Mouse (Mus musculus) kidney, embryonic 16.5 days (tissue): Measurements from ENCODE around the gene Cdc42bpg. TPM values are rescaled to one million over a fixed set of nuclear protein-coding genes. Genes with fewer than 3 reads are reported as not detected.

Experiments
- ATAC-seq: fragments of 200-750 bp; cut with Nextera tagmentation; 2 replicates; pipeline ENCODE4 v1.8.0; 2017; ENCODE audit warnings: moderate TSS enrichment; ENCODE audit not compliant: low FRiP score, low TSS enrichment
- H3K27ac ChIP-seq: fragments of 300-500 bp; sonication (generic); 2 replicates; pipeline ENCODE4 v1.5.1; 2014; ENCODE audit warnings: low read length
- H3K27me3 ChIP-seq: fragments of 300-500 bp; sonication (generic); 2 replicates; pipeline ENCODE4 v1.6.1; 2014; ENCODE audit warnings: low read length, control low read depth, mixed read lengths; ENCODE audit not compliant: insufficient read depth
- H3K36me3 ChIP-seq: fragments of 300-500 bp; sonication (generic); 2 replicates; pipeline ENCODE4 v1.6.1; 2014; ENCODE audit warnings: low read length, control low read depth, mixed read lengths; ENCODE audit not compliant: insufficient read depth
- H3K4me1 ChIP-seq: fragments of 300-500 bp; sonication (generic); 2 replicates; pipeline ENCODE4 v1.6.1; 2014; ENCODE audit warnings: low read length, control low read depth, mixed read lengths; ENCODE audit not compliant: insufficient read depth
- H3K4me2 ChIP-seq: fragments of 300-500 bp; sonication (generic); replicated peaks from 2 replicates; pipeline ENCODE4 v1.6.1; 2014; ENCODE audit warnings: low read depth, low read length
- H3K4me3 ChIP-seq: fragments of 300-500 bp; sonication (generic); 2 replicates; pipeline ENCODE4 v1.5.1; 2014; ENCODE audit warnings: mild to moderate bottlenecking, low read length
- H3K9ac ChIP-seq: fragments of 300-500 bp; sonication (generic); replicated peaks from 2 replicates; pipeline ENCODE4 v1.6.1; 2014; ENCODE audit warnings: low read length
- H3K9me3 ChIP-seq: fragments of 300-500 bp; sonication (generic); 2 replicates; pipeline ENCODE4 v1.6.1; 2016; ENCODE audit warnings: low read length, control low read depth
- WGBS: fragments of 180-500 bp; shearing (Covaris S2); extraction: QIAGEN DNeasy Blood & Tissue Kit; methylation state at CpG from one replicate; pipeline ENCODE4 v1.1.7; 2014; 5-methylcytosine and 5-hydroxymethylcytosine counted together
- polyA plus RNA-seq: library from polyadenylated mRNA; unstranded; fragments of >200 nt; fragmentation: Nextera tagmentation; extraction: Ambion mirVana; gene quantifications from 2 replicates; pipeline ENCODE4 v1.2.1, GENCODE M21; 2015

Gene Cdc42bpg
- polyA plus RNA-seq, 1 experiment from 2014 or later = 1.5 TPM

- no peak overlapping the region for H3K4me3 ChIP-seq
- H3K4me1 ChIP-seq = peaks cover 31% of the 10 kb centered on the region
- no peaks in the 10 kb centered on the region for H3K27me3 ChIP-seq
- no peak for ATAC-seq
- no peaks in the 10 kb centered on the region for H3K9me3 ChIP-seq
- H3K9ac ChIP-seq = no peak overlapping the region
- H3K36me3 ChIP-seq = no peaks in the 10 kb centered on the region
- 83% methylated on average over 13 of the region's 13 CpGs for WGBS
- H3K4me2 ChIP-seq = no peak overlapping the region
- no peak overlapping the region for H3K27ac ChIP-seq
These were observed 32.2 kb upstream of the Cdc42bpg start for GRCm38 (mm10) chr19:6273998-6274608.

GRCm38 (mm10) chr19:6275740-6276389 lies 30.4 kb upstream of the Cdc42bpg start:
- 6% methylated on average over 15 of the region's 15 CpGs for WGBS

GRCm38 (mm10) chr19:6276426-6277421 lies 29.5 kb upstream of the Cdc42bpg start, which contains the start of gene Ehd1:
TSS of gene Ehd1 (plus strand) at chr19:6276725.
- ATAC-seq = peak; percentile 94
- Histone ChIP-seq H3K4me3 (peak within 1 kb of the TSS; percentile 83), H3K9ac (peak within 1 kb of the TSS; percentile 83), H3K4me1 (peaks cover 48% of the 10 kb centered on the region), H3K9me3 (no peaks in the 10 kb centered on the region), H3K4me2 (peak within 1 kb of the TSS; percentile 97), H3K36me3 (peaks cover 6% of the 10 kb centered on the region), H3K27ac (peak within 1 kb of the TSS; percentile 89), H3K27me3 (no peaks in the 10 kb centered on the region)
- WGBS = under 1% methylated on average over 103 of the region's 106 CpGs

More at GRCm38 (mm10) chr19:6275740-6276389, 30.4 kb upstream of the Cdc42bpg start:
- peak overlapping the region; percentile 89 for H3K27ac ChIP-seq
- ATAC-seq = no peak
- H3K9me3 ChIP-seq = no peaks in the 10 kb centered on the region
- peaks cover 44% of the 10 kb centered on the region for H3K4me1 ChIP-seq
- H3K9ac ChIP-seq = peak overlapping the region; percentile 78
- H3K36me3 ChIP-seq = no peaks in the 10 kb centered on the region
- peak overlapping the region; percentile 83 for H3K4me3 ChIP-seq
- peak overlapping the region; percentile 97 for H3K4me2 ChIP-seq
- no peaks in the 10 kb centered on the region for H3K27me3 ChIP-seq

GRCm38 (mm10) chr19:6277661-6278438 lies 28.4 kb upstream of the Cdc42bpg start:
- WGBS = 3% methylated on average over 10 of the region's 10 CpGs
- H3K4me2 ChIP-seq = peak overlapping the region; percentile 97
- H3K4me1 ChIP-seq = peaks cover 45% of the 10 kb centered on the region
- peak overlapping the region; percentile 83 for H3K9ac ChIP-seq
- ATAC-seq = peak; percentile 55
- H3K9me3 ChIP-seq = no peaks in the 10 kb centered on the region
- H3K4me3 ChIP-seq = peak overlapping the region; percentile 83
- no peaks in the 10 kb centered on the region for H3K27me3 ChIP-seq
- H3K27ac ChIP-seq = peak overlapping the region; percentile 85
- H3K36me3 ChIP-seq = peaks cover 17% of the 10 kb centered on the region

GRCm38 (mm10) chr19:6278439-6279073 lies 27.7 kb upstream of the Cdc42bpg start:
- Histone ChIP-seq H3K27me3 (no peaks in the 10 kb centered on the region), H3K36me3 (peaks cover 19% of the 10 kb centered on the region), H3K4me2 (peak overlapping the region; percentile 97), H3K27ac (peak overlapping the region; percentile 85), H3K9ac (peak overlapping the region; percentile 83), H3K4me1 (peaks cover 45% of the 10 kb centered on the region), H3K4me3 (peak overlapping the region; percentile 83), H3K9me3 (no peaks in the 10 kb centered on the region)
- no peak for ATAC-seq
- 17% methylated on average over 6 of the region's 6 CpGs for WGBS

- WGBS = 82% methylated on average over 6 of the region's 6 CpGs
- peak overlapping the region; percentile 83 for H3K4me3 ChIP-seq
- H3K9ac ChIP-seq = peak overlapping the region; percentile 83
- H3K27ac ChIP-seq = peak overlapping the region; percentile 85; the same call in 1 of the 2 replicates
- no peaks in the 10 kb centered on the region for H3K9me3 ChIP-seq
- peaks cover 27% of the 10 kb centered on the region for H3K36me3 ChIP-seq
- peaks cover 39% of the 10 kb centered on the region for H3K4me1 ChIP-seq
- H3K4me2 ChIP-seq = peak overlapping the region; percentile 97
- H3K27me3 ChIP-seq = no peaks in the 10 kb centered on the region
- no peak for ATAC-seq
These were observed 26.6 kb upstream of the Cdc42bpg start for GRCm38 (mm10) chr19:6279481-6280144.

- Histone ChIP-seq H3K4me2 (no peak overlapping the region), H3K36me3 (peaks cover 33% of the 10 kb centered on the region), H3K4me3 (no peak overlapping the region), H3K9me3 (no peaks in the 10 kb centered on the region), H3K4me1 (peaks cover 36% of the 10 kb centered on the region), H3K27ac (no peak overlapping the region), H3K27me3 (no peaks in the 10 kb centered on the region), H3K9ac (no peak overlapping the region)
- WGBS = 74% methylated on average over 7 of the region's 7 CpGs
- ATAC-seq = no peak
These were observed 25.7 kb upstream of the Cdc42bpg start for GRCm38 (mm10) chr19:6280554-6280953.

- no peak overlapping the region for H3K9ac ChIP-seq
- H3K4me2 ChIP-seq = no peak overlapping the region
- H3K36me3 ChIP-seq = peaks cover 33% of the 10 kb centered on the region
- H3K9me3 ChIP-seq = no peaks in the 10 kb centered on the region
- no peak for ATAC-seq
- H3K27ac ChIP-seq = no peak overlapping the region
- WGBS = 75% methylated on average over 14 of the region's 14 CpGs
- no peaks in the 10 kb centered on the region for H3K27me3 ChIP-seq
- H3K4me3 ChIP-seq = no peak overlapping the region
- peaks cover 32% of the 10 kb centered on the region for H3K4me1 ChIP-seq
These were observed 24.9 kb upstream of the Cdc42bpg start for GRCm38 (mm10) chr19:6281122-6282020.
